Mouse (Mus musculus) heart, adult 2 months (tissue): Measurements from ENCODE around the gene Cmya5.

Experiments used
- CTCF ChIP-seq: fragments of 200-600 bp; IDR thresholded peaks from 2 replicates; pipeline ENCODE4 v1.8.1; 2022; ENCODE audit warnings: antibody characterized with exemption, mild to moderate bottlenecking, moderate library complexity
- POLR2A ChIP-seq: fragments of 200-500 bp; IDR thresholded peaks from 2 replicates; pipeline ENCODE4 v1.6.1; 2011; ENCODE audit warnings: mild to moderate bottlenecking, low read depth, low read length, control low read depth; ENCODE audit not compliant: insufficient read depth

DNA sequence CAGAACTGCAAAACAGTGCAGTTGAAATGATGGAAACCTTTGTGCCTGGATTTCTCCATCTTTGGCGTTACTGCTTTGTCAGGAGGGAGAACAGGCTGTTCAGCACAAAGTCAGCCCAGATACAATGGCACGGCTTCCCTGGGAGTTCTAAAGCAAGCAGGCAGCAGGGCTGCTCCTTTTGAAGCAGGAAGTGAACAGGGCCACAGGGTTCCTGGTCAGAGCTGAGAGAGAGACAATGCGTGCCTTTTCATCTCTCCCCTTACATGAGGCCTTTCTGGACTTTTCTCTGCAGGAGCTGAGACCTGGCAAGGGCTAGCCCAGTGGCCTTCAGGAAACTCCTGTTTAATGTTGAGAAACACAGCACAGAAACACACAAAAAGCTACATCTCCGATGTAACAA is 108.3 kb downstream of the Cmya5 start:
- TF ChIP-seq POLR2A (no peak), CTCF (no peak)
